Mouse (Mus musculus) lung, embryonic 16.5 days (tissue): ENCODE measurements around the gene Gm12216. TPM values are rescaled to one million over a fixed set of nuclear protein-coding genes. Genes with fewer than 3 reads are reported as not detected.
A peak's percentile ranks its signal among the peaks of the same experiment; 100 is the strongest.

Experiments
- ATAC-seq: fragments of 200-750 bp; cut with Nextera tagmentation; 2 replicates; pipeline ENCODE4 v1.8.0; 2017; ENCODE audit warnings: low read depth, mild to moderate bottlenecking, moderate library complexity
- H3K27ac ChIP-seq: fragments of 300-500 bp; sonication (generic); 2 replicates; pipeline ENCODE4 v1.5.1; 2014; ENCODE audit warnings: mild to moderate bottlenecking, control low read depth, low read length
- H3K27me3 ChIP-seq: fragments of 300-500 bp; sonication (generic); 2 replicates; pipeline ENCODE4 v1.6.1; 2014; ENCODE audit warnings: low read depth, low read length, mixed read lengths; ENCODE audit not compliant: control insufficient read depth, insufficient read depth
- H3K36me3 ChIP-seq: fragments of 300-500 bp; sonication (generic); 2 replicates; pipeline ENCODE4 v1.6.1; 2014; ENCODE audit warnings: low read length; ENCODE audit not compliant: control insufficient read depth, insufficient read depth
- H3K4me1 ChIP-seq: fragments of 300-500 bp; sonication (generic); replicated peaks from 2 replicates; pipeline ENCODE4 v1.6.1; 2014; ENCODE audit warnings: low read length, mixed read lengths; ENCODE audit not compliant: control insufficient read depth, insufficient read depth
- H3K4me2 ChIP-seq: fragments of 300-500 bp; sonication (generic); 2 replicates; pipeline ENCODE4 v1.6.1; 2014; ENCODE audit warnings: low read depth, low read length, control low read depth
- H3K4me3 ChIP-seq: fragments of 300-500 bp; sonication (generic); 2 replicates; pipeline ENCODE4 v1.5.1; 2014; ENCODE audit warnings: mild to moderate bottlenecking, low read length, control low read depth
- H3K9ac ChIP-seq: fragments of 300-500 bp; sonication (generic); 2 replicates; pipeline ENCODE4 v1.6.1; 2014; ENCODE audit warnings: low read length, control low read depth
- H3K9me3 ChIP-seq: fragments of 300-500 bp; sonication (generic); 2 replicates; pipeline ENCODE4 v1.6.1; 2016; ENCODE audit warnings: low read length; ENCODE audit not compliant: control insufficient read depth
- WGBS: fragments of 180-500 bp; shearing (Covaris S2); extraction: QIAGEN DNeasy Blood & Tissue Kit; methylation state at CpG from one replicate; pipeline ENCODE4 v1.1.7; 2014; 5-methylcytosine and 5-hydroxymethylcytosine counted together
- polyA plus RNA-seq: library from polyadenylated mRNA; unstranded; fragments of >200 nt; fragmentation: Nextera tagmentation; extraction: Ambion mirVana; gene quantifications from 2 replicates; pipeline ENCODE4 v1.2.1, GENCODE M21; 2015

The Gm12216 gene
- polyA plus RNA-seq, 1 experiment from 2014 or later = 1.8 TPM

DNA sequence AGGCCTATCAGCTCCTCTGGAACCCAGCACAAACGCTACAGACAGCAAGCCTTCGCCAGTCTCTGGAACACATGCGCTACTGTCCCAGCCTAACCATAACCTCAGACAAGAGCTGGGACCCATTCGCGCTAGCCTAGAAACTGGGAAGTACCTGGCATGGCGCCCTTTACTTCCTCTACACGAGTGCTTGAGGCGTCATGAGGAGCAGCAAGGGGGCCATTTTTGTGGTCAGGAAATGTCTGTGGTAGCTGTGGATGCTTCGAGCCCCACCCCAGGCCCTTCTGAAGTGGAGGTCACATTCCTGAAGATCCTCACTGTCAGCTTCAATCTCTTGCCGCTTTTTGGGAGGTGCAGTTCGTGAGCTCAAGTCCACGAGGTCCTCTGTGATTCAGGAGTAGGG lies 56.0 kb downstream of the Gm12216 start:
- 52% methylated on average over 12 of the region's 12 CpGs for WGBS
- Histone ChIP-seq H3K4me1 (peaks cover 3% of the 10 kb centered on the region; the same call in 1 of the 2 replicates), H3K9ac (no peak overlapping the region)

GRCm38 (mm10) chr11:53800975-53801374 lies 58.1 kb downstream of the Gm12216 start:
- no peak overlapping the region for H3K9ac ChIP-seq
- no peak for ATAC-seq
- H3K4me2 ChIP-seq = no peak overlapping the region
- no peak overlapping the region for H3K4me3 ChIP-seq
- H3K4me1 ChIP-seq = peaks cover 22% of the 10 kb centered on the region
- no peaks in the 10 kb centered on the region for H3K27me3 ChIP-seq
- no peaks in the 10 kb centered on the region for H3K36me3 ChIP-seq
- no peaks in the 10 kb centered on the region for H3K9me3 ChIP-seq
- H3K27ac ChIP-seq = no peak overlapping the region
- WGBS = 83% methylated on average over 5 of the region's 5 CpGs

More for the DNA sequence above, 56.0 kb downstream of the Gm12216 start:
- H3K9me3 ChIP-seq = no peaks in the 10 kb centered on the region
- no peak overlapping the region for H3K27ac ChIP-seq
- H3K4me3 ChIP-seq = no peak overlapping the region
- H3K27me3 ChIP-seq = no peaks in the 10 kb centered on the region
- no peaks in the 10 kb centered on the region for H3K36me3 ChIP-seq
- 0 out of 2 replicates have a peak, but pooled peaks have one; percentile 16 for ATAC-seq
- H3K4me2 ChIP-seq = no peak overlapping the region

GRCm38 (mm10) chr11:53800036-53800435 lies 59.0 kb downstream of the Gm12216 start:
- Histone ChIP-seq H3K9me3 (no peaks in the 10 kb centered on the region), H3K9ac (no peak overlapping the region), H3K27me3 (no peaks in the 10 kb centered on the region), H3K36me3 (no peaks in the 10 kb centered on the region), H3K4me1 (peaks cover 31% of the 10 kb centered on the region), H3K4me2 (no peak overlapping the region), H3K4me3 (no peak overlapping the region), H3K27ac (no peak overlapping the region)
- no peak for ATAC-seq
- WGBS = 55% methylated on average over 4 of the region's 4 CpGs

GRCm38 (mm10) chr11:53798041-53798711 lies 60.9 kb downstream of the Gm12216 start:
- Histone ChIP-seq H3K9me3 (no peaks in the 10 kb centered on the region), H3K36me3 (no peaks in the 10 kb centered on the region), H3K27ac (no peak overlapping the region), H3K27me3 (no peaks in the 10 kb centered on the region), H3K4me1 (peaks cover 44% of the 10 kb centered on the region), H3K4me3 (no peak overlapping the region), H3K9ac (no peak overlapping the region), H3K4me2 (no peak overlapping the region)
- 81% methylated on average over 10 of the region's 10 CpGs for WGBS
- no peak for ATAC-seq

DNA sequence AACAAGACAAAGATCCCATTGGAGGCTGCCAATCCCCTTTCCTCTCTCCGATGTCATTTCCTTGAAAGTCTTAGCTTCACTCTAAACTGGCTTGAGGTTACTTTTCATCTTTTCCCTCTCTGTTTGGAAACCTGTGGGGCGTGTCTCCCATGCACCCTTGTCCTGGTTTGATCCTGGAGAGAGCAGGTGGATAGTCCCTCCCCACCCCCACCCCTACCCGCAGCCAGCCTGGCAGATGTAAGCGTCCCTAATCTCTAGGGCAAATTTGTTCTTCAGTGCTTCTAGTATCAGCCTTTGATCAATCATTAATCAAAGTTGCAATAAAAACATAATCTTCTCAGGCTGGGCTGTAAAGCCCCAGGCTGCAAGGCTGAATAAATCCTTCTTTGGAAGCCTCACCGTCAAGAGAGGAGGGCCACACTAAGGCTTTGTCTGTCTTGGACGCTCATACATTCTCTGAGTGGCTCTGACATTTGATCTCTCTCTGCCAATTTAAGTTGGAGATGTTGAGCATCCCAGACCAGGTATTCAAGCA lies 61.6 kb downstream of the Gm12216 start:
- Histone ChIP-seq H3K27me3 (no peaks in the 10 kb centered on the region), H3K9ac (no peak overlapping the region), H3K4me2 (no peak overlapping the region), H3K4me3 (no peak overlapping the region), H3K4me1 (peaks cover 42% of the 10 kb centered on the region), H3K36me3 (no peaks in the 10 kb centered on the region), H3K27ac (peak overlapping the region; percentile 75; the same call in 1 of the 2 replicates), H3K9me3 (no peaks in the 10 kb centered on the region; the same call in 1 of the 2 replicates)
- no peak for ATAC-seq
- 41% methylated on average over 6 of the region's 6 CpGs for WGBS

GRCm38 (mm10) chr11:53796409-53797151 lies 62.5 kb downstream of the Gm12216 start:
- Histone ChIP-seq H3K27me3 (no peaks in the 10 kb centered on the region), H3K4me1 (peaks cover 42% of the 10 kb centered on the region), H3K4me2 (peak overlapping the region; percentile 41), H3K4me3 (peak overlapping the region; percentile 11; the same call in 1 of the 2 replicates), H3K9ac (peak overlapping the region; percentile 52), H3K9me3 (no peaks in the 10 kb centered on the region; the same call in 1 of the 2 replicates), H3K36me3 (no peaks in the 10 kb centered on the region), H3K27ac (peak overlapping the region; percentile 75)
- ATAC-seq = peak; percentile 21; the same call in 1 of the 2 replicates
- 29% methylated on average over 12 of the region's 12 CpGs for WGBS

- Histone ChIP-seq H3K27me3 (no peaks in the 10 kb centered on the region), H3K27ac (peak overlapping the region; percentile 75), H3K4me2 (no peak overlapping the region), H3K9me3 (no peaks in the 10 kb centered on the region; the same call in 1 of the 2 replicates), H3K9ac (no peak overlapping the region), H3K4me1 (peaks cover 42% of the 10 kb centered on the region), H3K36me3 (no peaks in the 10 kb centered on the region), H3K4me3 (no peak overlapping the region)
- ATAC-seq = peak; percentile 72
- 19% methylated on average over 8 of the region's 8 CpGs for WGBS
Measured at GRCm38 (mm10) chr11:53795813-53796212, 63.2 kb downstream of the Gm12216 start.

DNA sequence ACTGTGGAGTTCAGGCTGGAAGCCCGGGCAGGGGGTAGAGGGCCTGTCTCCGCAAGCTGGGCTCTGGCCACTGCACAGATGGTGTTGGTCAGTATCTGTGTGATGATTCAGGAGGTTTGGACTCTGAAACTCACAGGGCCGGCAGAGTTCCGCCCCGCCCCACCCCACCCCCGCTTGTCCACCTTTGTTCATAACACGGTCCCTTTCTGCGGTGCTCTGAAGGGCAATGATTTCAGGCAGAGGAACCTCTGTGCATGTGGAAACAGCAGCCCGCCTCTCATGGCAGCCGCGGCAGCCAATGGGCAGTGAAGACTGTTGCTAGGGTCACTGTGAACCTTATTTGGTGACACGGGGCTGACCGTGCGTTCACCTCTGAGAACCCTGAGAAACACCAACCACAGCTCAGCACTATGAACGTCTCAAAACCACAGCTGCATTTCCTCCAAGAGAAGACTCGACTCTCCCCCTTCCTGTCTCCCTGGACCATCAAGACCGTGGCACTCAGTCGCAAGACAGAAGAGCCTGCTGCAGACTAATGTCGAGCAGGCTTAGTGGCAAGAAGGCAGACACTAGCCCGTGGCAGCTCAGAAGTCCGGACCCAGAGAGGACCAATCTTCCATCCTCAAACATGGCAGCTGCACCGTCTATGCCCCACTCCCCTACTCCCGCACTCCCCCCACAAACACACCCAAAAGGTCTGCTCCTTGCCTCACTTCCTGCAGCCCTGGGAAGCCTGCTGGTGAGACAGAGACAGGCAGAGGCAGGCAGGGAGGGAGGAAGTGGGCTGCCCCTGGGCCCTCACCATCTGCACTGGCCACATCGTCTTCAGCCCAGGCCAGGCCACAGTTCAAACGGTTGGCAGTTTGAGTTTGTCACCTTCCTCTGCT lies 64.1 kb downstream of the Gm12216 start:
- WGBS = 24% methylated on average over 25 of the region's 25 CpGs
- H3K9me3 ChIP-seq = no peaks in the 10 kb centered on the region; the same call in 1 of the 2 replicates
- peak overlapping the region; percentile 75 for H3K27ac ChIP-seq
- H3K27me3 ChIP-seq = no peaks in the 10 kb centered on the region
- no peaks in the 10 kb centered on the region for H3K36me3 ChIP-seq
- H3K9ac ChIP-seq = peak overlapping the region; percentile 43
- ATAC-seq = peak; percentile 59
- peak overlapping the region; percentile 35 for H3K4me2 ChIP-seq
- no peak overlapping the region for H3K4me3 ChIP-seq
- H3K4me1 ChIP-seq = peaks cover 42% of the 10 kb centered on the region
